Mouse (Mus musculus) limb, embryonic 13.5 days (tissue): ENCODE measurements around the gene Rsl1d1. TPM values are rescaled to one million over a fixed set of nuclear protein-coding genes. Genes with fewer than 3 reads are reported as not detected.
A peak's percentile ranks its signal among the peaks of the same experiment; 100 is the strongest.

Experiments used
- ATAC-seq: fragments of 200-750 bp; cut with Nextera tagmentation; 2 replicates; pipeline ENCODE4 v1.8.0; 2017; ENCODE audit warnings: low read depth, moderate number of reproducible peaks, moderate TSS enrichment; ENCODE audit not compliant: low FRiP score
- H3K27ac ChIP-seq: fragments of 300-500 bp; sonication (generic); 2 replicates; pipeline ENCODE4 v1.5.1; 2015; ENCODE audit warnings: inconsistent platforms, mild to moderate bottlenecking, moderate library complexity
- H3K27me3 ChIP-seq: fragments of 300-500 bp; sonication (generic); 2 replicates; pipeline ENCODE4 v1.6.1; 2015; ENCODE audit warnings: mild to moderate bottlenecking, inconsistent platforms
- H3K36me3 ChIP-seq: fragments of 300-500 bp; sonication (generic); 2 replicates; pipeline ENCODE4 v1.6.1; 2015; ENCODE audit warnings: inconsistent platforms, mild to moderate bottlenecking, moderate library complexity
- H3K4me1 ChIP-seq: fragments of 300-500 bp; sonication (generic); 2 replicates; pipeline ENCODE4 v1.6.1; 2015; ENCODE audit warnings: inconsistent platforms
- H3K4me2 ChIP-seq: fragments of 300-500 bp; sonication (generic); replicated peaks from 2 replicates; pipeline ENCODE4 v1.6.1; 2015; ENCODE audit warnings: inconsistent platforms, mild to moderate bottlenecking, moderate library complexity
- H3K4me3 ChIP-seq: fragments of 300-500 bp; sonication (generic); 2 replicates; pipeline ENCODE4 v1.5.1; 2015; ENCODE audit warnings: moderate library complexity, mild to moderate bottlenecking, inconsistent platforms
- H3K9ac ChIP-seq: fragments of 300-500 bp; sonication (generic); 2 replicates; pipeline ENCODE4 v1.6.1; 2015; ENCODE audit warnings: mild to moderate bottlenecking, inconsistent platforms
- H3K9me3 ChIP-seq: fragments of 300-500 bp; sonication (generic); 2 replicates; pipeline ENCODE4 v1.6.1; 2016; ENCODE audit warnings: inconsistent platforms
- WGBS: fragments of 180-500 bp; shearing (Covaris S2); methylation state at CpG from one replicate; pipeline ENCODE4 v1.1.7; 2015; 5-methylcytosine and 5-hydroxymethylcytosine counted together
- polyA plus RNA-seq: library from polyadenylated mRNA; unstranded; fragments of >200 nt; fragmentation: Nextera tagmentation; extraction: Ambion mirVana; gene quantifications from 2 replicates; pipeline ENCODE4 v1.2.1, GENCODE M21; 2015

Gene Rsl1d1
- polyA plus RNA-seq, result 193 and 195 TPM in 2 replicates

- WGBS, result under 1% methylated on average over 68 of the region's 68 CpGs
- ATAC-seq, result peak; percentile 98
- H3K27ac ChIP-seq, result peak within 1 kb of the TSS; percentile 74; the same call in 1 of the 2 replicates
- H3K4me2 ChIP-seq, result peak within 1 kb of the TSS; percentile 91
- H3K9me3 ChIP-seq, result no peaks in the 10 kb centered on the region
- H3K9ac ChIP-seq, result peak within 1 kb of the TSS; percentile 93
- H3K27me3 ChIP-seq, result no peaks in the 10 kb centered on the region
- peaks cover 48% of the 10 kb centered on the region for H3K36me3 ChIP-seq
- H3K4me3 ChIP-seq, result peak within 1 kb of the TSS; percentile 93
- H3K4me1 ChIP-seq, result peaks cover 47% of the 10 kb centered on the region
Observed at GRCm38 (mm10) chr16:11202571-11203554, at the start of gene Rsl1d1. Gene Rsl1d1 (minus strand): TSS chr16:11203331.

- H3K9ac ChIP-seq, result no peak overlapping the region
- 80% methylated on average over 2 of the region's 2 CpGs for WGBS
- ATAC-seq, result no peak
- no peaks in the 10 kb centered on the region for H3K9me3 ChIP-seq
- H3K4me2 ChIP-seq, result no peak overlapping the region
- H3K4me1 ChIP-seq, result peaks cover 12% of the 10 kb centered on the region
- H3K27me3 ChIP-seq, result no peaks in the 10 kb centered on the region
- no peak overlapping the region for H3K27ac ChIP-seq
- no peak overlapping the region for H3K4me3 ChIP-seq
- H3K36me3 ChIP-seq, result no peaks in the 10 kb centered on the region
Observed at GRCm38 (mm10) chr16:11247791-11248190, 44.7 kb upstream of the Rsl1d1 start.

GRCm38 (mm10) chr16:11245767-11246166, 42.6 kb upstream of the Rsl1d1 start:
- H3K27me3 ChIP-seq, result no peaks in the 10 kb centered on the region
- no peak overlapping the region for H3K27ac ChIP-seq
- H3K9ac ChIP-seq, result no peak overlapping the region
- H3K9me3 ChIP-seq, result no peaks in the 10 kb centered on the region
- WGBS, result 81% methylated on average over 9 of the region's 9 CpGs
- no peak overlapping the region for H3K4me2 ChIP-seq
- H3K4me1 ChIP-seq, result no peaks in the 10 kb centered on the region
- H3K36me3 ChIP-seq, result no peaks in the 10 kb centered on the region
- no peak for ATAC-seq
- H3K4me3 ChIP-seq, result no peak overlapping the region

GRCm38 (mm10) chr16:11242401-11242800, 39.3 kb upstream of the Rsl1d1 start:
- H3K27ac ChIP-seq, result no peak overlapping the region
- no peaks in the 10 kb centered on the region for H3K9me3 ChIP-seq
- no peaks in the 10 kb centered on the region for H3K4me1 ChIP-seq
- H3K4me2 ChIP-seq, result no peak overlapping the region
- H3K4me3 ChIP-seq, result no peak overlapping the region
- no peaks in the 10 kb centered on the region for H3K27me3 ChIP-seq
- ATAC-seq, result no peak
- H3K36me3 ChIP-seq, result peaks cover 15% of the 10 kb centered on the region
- WGBS, result 91% methylated on average over 1 of the region's 1 CpGs
- H3K9ac ChIP-seq, result no peak overlapping the region

GRCm38 (mm10) chr16:11217801-11218200, 14.7 kb upstream of the Rsl1d1 start:
- H3K36me3 ChIP-seq, result peaks cover 68% of the 10 kb centered on the region
- WGBS, result 82% methylated on average over 3 of the region's 3 CpGs
- H3K27me3 ChIP-seq, result no peaks in the 10 kb centered on the region
- H3K4me2 ChIP-seq, result no peak overlapping the region
- H3K4me1 ChIP-seq, result no peaks in the 10 kb centered on the region
- no peak overlapping the region for H3K9ac ChIP-seq
- no peak overlapping the region for H3K27ac ChIP-seq
- H3K4me3 ChIP-seq, result no peak overlapping the region
- ATAC-seq, result no peak
- no peaks in the 10 kb centered on the region for H3K9me3 ChIP-seq

GRCm38 (mm10) chr16:11203600-11204390, 664 bp upstream of the Rsl1d1 start:
- Histone ChIP-seq H3K4me1 (peaks cover 41% of the 10 kb centered on the region), H3K4me3 (peak overlapping the region; percentile 93), H3K27ac (peak overlapping the region; percentile 74; the same call in 1 of the 2 replicates), H3K9ac (peak overlapping the region; percentile 93), H3K9me3 (no peaks in the 10 kb centered on the region), H3K36me3 (peaks cover 47% of the 10 kb centered on the region), H3K27me3 (no peaks in the 10 kb centered on the region), H3K4me2 (peak overlapping the region; percentile 91)
- peak; percentile 41 for ATAC-seq
- 6% methylated on average over 24 of the region's 24 CpGs for WGBS

- ATAC-seq, result no peak
- H3K27ac ChIP-seq, result no peak overlapping the region
- H3K9me3 ChIP-seq, result no peaks in the 10 kb centered on the region
- H3K9ac ChIP-seq, result peak overlapping the region; percentile 93
- H3K4me2 ChIP-seq, result peak overlapping the region; percentile 91
- peaks cover 50% of the 10 kb centered on the region for H3K36me3 ChIP-seq
- peak overlapping the region; percentile 93 for H3K4me3 ChIP-seq
- WGBS, result 69% methylated on average over 6 of the region's 6 CpGs
- no peaks in the 10 kb centered on the region for H3K27me3 ChIP-seq
- H3K4me1 ChIP-seq, result peaks cover 47% of the 10 kb centered on the region
Observed at GRCm38 (mm10) chr16:11201740-11202394, 1.3 kb downstream of the Rsl1d1 start.

GRCm38 (mm10) chr16:11200247-11200646, 2.9 kb downstream of the Rsl1d1 start:
- Histone ChIP-seq H3K9me3 (no peaks in the 10 kb centered on the region), H3K9ac (no peak overlapping the region), H3K36me3 (peaks cover 65% of the 10 kb centered on the region), H3K27ac (no peak overlapping the region), H3K27me3 (no peaks in the 10 kb centered on the region), H3K4me3 (no peak overlapping the region), H3K4me1 (peaks cover 44% of the 10 kb centered on the region), H3K4me2 (no peak overlapping the region)
- no peak for ATAC-seq
- WGBS, result 85% methylated on average over 3 of the region's 3 CpGs

GRCm38 (mm10) chr16:11198467-11198866, 4.7 kb downstream of the Rsl1d1 start:
- WGBS, result 11% methylated on average over 2 of the region's 2 CpGs
- Histone ChIP-seq H3K27me3 (no peaks in the 10 kb centered on the region), H3K9me3 (no peaks in the 10 kb centered on the region), H3K9ac (no peak overlapping the region), H3K4me1 (peaks cover 28% of the 10 kb centered on the region), H3K4me3 (no peak overlapping the region), H3K27ac (no peak overlapping the region; the same call in 1 of the 2 replicates), H3K36me3 (peaks cover 82% of the 10 kb centered on the region), H3K4me2 (no peak overlapping the region)
- peak; percentile 38; the same call in 1 of the 2 replicates for ATAC-seq

- H3K27me3 ChIP-seq, result no peaks in the 10 kb centered on the region
- no peak overlapping the region for H3K4me2 ChIP-seq
- H3K27ac ChIP-seq, result no peak overlapping the region
- H3K4me1 ChIP-seq, result peaks cover 25% of the 10 kb centered on the region
- H3K9me3 ChIP-seq, result no peaks in the 10 kb centered on the region
- no peak for ATAC-seq
- 94% methylated on average over 4 of the region's 4 CpGs for WGBS
- H3K4me3 ChIP-seq, result no peak overlapping the region
- no peak overlapping the region for H3K9ac ChIP-seq
- peaks cover 96% of the 10 kb centered on the region for H3K36me3 ChIP-seq
Observed at GRCm38 (mm10) chr16:11197052-11197451, 6.1 kb downstream of the Rsl1d1 start.

- no peak for ATAC-seq
- Histone ChIP-seq H3K27ac (no peak overlapping the region), H3K9me3 (no peaks in the 10 kb centered on the region), H3K4me2 (no peak overlapping the region), H3K4me1 (peaks cover under 1% of the 10 kb centered on the region; the same call in 1 of the 2 replicates), H3K4me3 (no peak overlapping the region), H3K9ac (no peak overlapping the region), H3K36me3 (peaks cover 73% of the 10 kb centered on the region), H3K27me3 (no peaks in the 10 kb centered on the region)
- 96% methylated on average over 2 of the region's 2 CpGs for WGBS
Observed at GRCm38 (mm10) chr16:11193231-11193630, 9.9 kb downstream of the Rsl1d1 start.
